Comparison of ENCODE assay signal across 26 mouse cellular contexts in genomic region chr3:25675888-25676287, GRCm38 (mm10).
"Had no signal": no experiment of that assay in that cellular context is flagged by ENCODE, and none has a peak within 500 bp of the region (broad histone marks: within the 10 kb centered on the region; RNA-seq: fewer than 3 reads in every experiment).

No protein-coding gene starts in this region.

- H3K4me1 ChIP-seq: embryonic facial prominence, embryonic 10.5 days; embryonic facial prominence, embryonic 12.5 days; embryonic facial prominence, embryonic 13.5 days; embryonic facial prominence, embryonic 15.5 days; forebrain, embryonic 10.5 days had no signal

- H3K9ac ChIP-seq: embryonic facial prominence, embryonic 12.5 days; embryonic facial prominence, embryonic 13.5 days; embryonic facial prominence, embryonic 15.5 days; forebrain, embryonic 12.5 days; forebrain, embryonic 13.5 days; forebrain, embryonic 15.5 days; forebrain, postnatal 0 days had no signal

- H3K36me3 ChIP-seq: embryonic facial prominence, embryonic 10.5 days; embryonic facial prominence, embryonic 12.5 days; embryonic facial prominence, embryonic 13.5 days; embryonic facial prominence, embryonic 15.5 days; forebrain, embryonic 10.5 days; forebrain, embryonic 12.5 days; forebrain, embryonic 15.5 days had no signal

- H3K27ac ChIP-seq: embryonic facial prominence, embryonic 10.5 days; embryonic facial prominence, embryonic 12.5 days; embryonic facial prominence, embryonic 13.5 days; embryonic facial prominence, embryonic 15.5 days; forebrain, embryonic 10.5 days; forebrain, embryonic 12.5 days; forebrain, embryonic 13.5 days; forebrain, embryonic 15.5 days; gastrocnemius, adult 2 months; heart, adult 2 months had no signal

- H3K4me2 ChIP-seq: embryonic facial prominence, embryonic 12.5 days; embryonic facial prominence, embryonic 13.5 days; embryonic facial prominence, embryonic 15.5 days; forebrain, embryonic 12.5 days; forebrain, embryonic 13.5 days; forebrain, embryonic 15.5 days had no signal

- H3K4me3 ChIP-seq: embryonic facial prominence, embryonic 10.5 days; embryonic facial prominence, embryonic 12.5 days; embryonic facial prominence, embryonic 13.5 days; embryonic facial prominence, embryonic 15.5 days; erythroblast, embryonic 14.5 days; forebrain, embryonic 10.5 days; forebrain, embryonic 12.5 days; forebrain, embryonic 13.5 days; forebrain, embryonic 15.5 days; gastrocnemius, adult 2 months; heart, adult 2 months had no signal

- H3K9me3 ChIP-seq: embryonic facial prominence, embryonic 10.5 days; embryonic facial prominence, embryonic 12.5 days; embryonic facial prominence, embryonic 13.5 days; embryonic facial prominence, embryonic 15.5 days; forebrain, embryonic 10.5 days; forebrain, embryonic 12.5 days; forebrain, embryonic 13.5 days; forebrain, embryonic 15.5 days had no signal

- ATAC-seq: forebrain, embryonic 13.5 days; forebrain, embryonic 14.5 days; forebrain, embryonic 15.5 days; forebrain, embryonic 16.5 days; forebrain, postnatal 0 days had no signal

- DNase-seq: cerebellum, adult 9-11 months; cerebellum, postnatal 10 days; cerebellum, postnatal 14 days; cerebellum, postnatal 25 days; cerebellum, postnatal 36 days; embryo, embryonic 11 days; forebrain, postnatal 0 days; gastrocnemius, adult 2 months; gastrocnemius, postnatal 10 days; gastrocnemius, postnatal 14 days; gastrocnemius, postnatal 25 days; gastrocnemius, postnatal 36 days; heart, adult 11 months; heart, adult 18-20 months; heart, adult 2 months had no signal

- H3K27me3 ChIP-seq: embryonic facial prominence, embryonic 12.5 days; embryonic facial prominence, embryonic 13.5 days; embryonic facial prominence, embryonic 15.5 days; forebrain, embryonic 12.5 days; forebrain, embryonic 13.5 days; forebrain, embryonic 15.5 days had no signal
